In genomic region chr1:186249214-186249613, GRCm38 (mm10) we compare ENCODE assay signal across 19 mouse cellular contexts.
A peak's percentile ranks its signal among the peaks of the same experiment; 100 is the strongest.
DNase-seq lines count a peak whose midpoint lies in the region; ATAC-seq lines count a peak whose summit lies in the region.
"Had no signal": no experiment of that assay in that cellular context is flagged by ENCODE, and none has a peak within 500 bp of the region (broad histone marks: within the 10 kb centered on the region; RNA-seq: fewer than 3 reads in every experiment).

No protein-coding gene starts in this region.

- H3K4me2 ChIP-seq in embryonic facial prominence, embryonic 13.5 days, result no peak overlapping the region
- H3K4me2 ChIP-seq: hindbrain, embryonic 12.5 days; midbrain, embryonic 12.5 days; neural tube, embryonic 15.5 days had no signal

- H3K9ac ChIP-seq in embryonic facial prominence, embryonic 13.5 days, result no peak overlapping the region
- H3K9ac ChIP-seq: forebrain, postnatal 0 days; hindbrain, embryonic 12.5 days; midbrain, embryonic 12.5 days; neural tube, embryonic 15.5 days had no signal

- H3K27me3 ChIP-seq in embryonic facial prominence, embryonic 13.5 days, result no peaks in the 10 kb centered on the region
- H3K27me3 ChIP-seq in embryonic facial prominence, embryonic 10.5 days (replicated peaks; ENCODE audit: low read depth, poor library complexity, severe bottlenecking), result no peaks in the 10 kb centered on the region
- H3K27me3 ChIP-seq: hindbrain, embryonic 12.5 days; neural tube, embryonic 15.5 days had no signal

- 80% methylated on average over 4 of the region's 4 CpGs for WGBS in embryonic facial prominence, embryonic 13.5 days
- 92% methylated on average over 4 of the region's 4 CpGs for WGBS in embryonic facial prominence, embryonic 10.5 days

- H3K4me1 ChIP-seq in embryonic facial prominence, embryonic 13.5 days, result peaks cover 16% of the 10 kb centered on the region
- peaks cover 19% of the 10 kb centered on the region for H3K4me1 ChIP-seq in embryonic facial prominence, embryonic 10.5 days
- H3K4me1 ChIP-seq: hindbrain, embryonic 12.5 days had no signal

- DNase-seq in embryonic facial prominence, embryonic 10.5 days (ENCODE audit: low spot score), result no peak
- peak; percentile 35 to 52 for DNase-seq in left cerebral cortex, adult 18-20 months (ENCODE audit: low spot score in 2 of 2)
- DNase-seq in left cerebral cortex, postnatal 10 days (ENCODE audit: extremely low spot score in 1 of 2, low spot score in 2 of 2), result no peak
- peak; percentile 71 for DNase-seq in right cerebral cortex, adult 18-20 months
- DNase-seq in right cerebral cortex, postnatal 4 days, result no peak
- DNase-seq in adrenal gland, adult 2 months, result no peak
- DNase-seq in retina, postnatal 1 day, result no peak
- DNase-seq: cerebellum, postnatal 14 days; forebrain, postnatal 0 days; gastrocnemius, postnatal 14 days; kidney, adult 11 months; thymus, postnatal 25 days had no signal

- intact Hi-C loops in left cerebral cortex, postnatal 10 days (cut with DNase I), result no loop called here

- no peaks in the 10 kb centered on the region for H3K9me3 ChIP-seq in embryonic facial prominence, embryonic 13.5 days
- no peaks in the 10 kb centered on the region for H3K9me3 ChIP-seq in embryonic facial prominence, embryonic 10.5 days
- H3K9me3 ChIP-seq: hindbrain, embryonic 12.5 days; midbrain, embryonic 12.5 days; neural tube, embryonic 15.5 days had no signal

- H3K4me3 ChIP-seq in embryonic facial prominence, embryonic 13.5 days, result no peak overlapping the region
- H3K4me3 ChIP-seq in embryonic facial prominence, embryonic 10.5 days, result no peak overlapping the region
- H3K4me3 ChIP-seq: hindbrain, embryonic 12.5 days; midbrain, embryonic 12.5 days; myocyte; neural tube, embryonic 15.5 days had no signal

- no peak for ATAC-seq in embryonic facial prominence, embryonic 13.5 days (ENCODE audit: insufficient number of reproducible peaks, insufficient read depth, low FRiP score, low TSS enrichment, low read depth)
- ATAC-seq: forebrain, postnatal 0 days had no signal

- 0 out of 2 replicates have a peak overlapping the region, but pooled peaks have one; percentile 11 for H3K27ac ChIP-seq in embryonic facial prominence, embryonic 13.5 days
- H3K27ac ChIP-seq in embryonic facial prominence, embryonic 10.5 days (replicated peaks), result no peak overlapping the region
- H3K27ac ChIP-seq: hindbrain, embryonic 12.5 days; kidney, postnatal 0 days; macrophage; midbrain, embryonic 12.5 days; neural tube, embryonic 15.5 days had no signal

- H3K36me3 ChIP-seq in embryonic facial prominence, embryonic 13.5 days, result no peaks in the 10 kb centered on the region
- H3K36me3 ChIP-seq in embryonic facial prominence, embryonic 10.5 days (replicated peaks), result no peaks in the 10 kb centered on the region
- H3K36me3 ChIP-seq: hindbrain, embryonic 12.5 days; midbrain, embryonic 12.5 days; neural tube, embryonic 15.5 days had no signal

Comparison
In these comparisons a context has a peak if more than half of its experiments do, and no peak if none do; other contexts are left out.
1. DNase-seq: peak in left cerebral cortex, adult 18-20 months (2 of 2) and right cerebral cortex, adult 18-20 months (single experiment); none in embryonic facial prominence, embryonic 10.5 days (single experiment), left cerebral cortex, postnatal 10 days (0 of 2), right cerebral cortex, postnatal 4 days (single experiment), adrenal gland, adult 2 months (single experiment) and retina, postnatal 1 day (single experiment).